19 mouse cellular contexts compared by ENCODE assay signal in genomic region chr10:75158356-75158755, GRCm38 (mm10).
"Had no signal": no experiment of that assay in that cellular context is flagged by ENCODE, and none has a peak within 500 bp of the region (broad histone marks: within the 10 kb centered on the region; RNA-seq: fewer than 3 reads in every experiment).

No protein-coding gene starts in this region.

- ATAC-seq: midbrain, embryonic 16.5 days had no signal

- H3K27me3 ChIP-seq: midbrain, embryonic 12.5 days; neural tube, embryonic 13.5 days; neural tube, embryonic 15.5 days had no signal

- H3K9ac ChIP-seq: lung, embryonic 14.5 days; midbrain, embryonic 12.5 days; neural tube, embryonic 13.5 days; neural tube, embryonic 15.5 days had no signal

- DNase-seq: lung, adult 18-20 months; lung, embryonic 14.5 days; lung, postnatal 10 days; lung, postnatal 4 days; midbrain, embryonic 14.5 days; retina, postnatal 1 day; right cerebral cortex, adult 18-20 months; right cerebral cortex, postnatal 25 days; right cerebral cortex, postnatal 4 days; spleen, adult 18-20 months; thymus, adult 18-20 months; thymus, postnatal 14 days; thymus, postnatal 4 days had no signal

- H3K9me3 ChIP-seq: midbrain, embryonic 10.5 days; midbrain, embryonic 12.5 days; neural tube, embryonic 13.5 days; neural tube, embryonic 15.5 days had no signal

- H3K27ac ChIP-seq: midbrain, embryonic 10.5 days; midbrain, embryonic 12.5 days; neural tube, embryonic 13.5 days; neural tube, embryonic 15.5 days had no signal

- H3K4me1 ChIP-seq: midbrain, embryonic 12.5 days; neural tube, embryonic 13.5 days; neural tube, embryonic 15.5 days had no signal

- H3K4me3 ChIP-seq: midbrain, embryonic 10.5 days; midbrain, embryonic 12.5 days; myocyte; neural tube, embryonic 13.5 days; neural tube, embryonic 15.5 days had no signal

- H3K4me2 ChIP-seq: lung, embryonic 14.5 days; midbrain, embryonic 12.5 days; neural tube, embryonic 13.5 days; neural tube, embryonic 15.5 days had no signal
